Mouse (Mus musculus) kidney, adult 9 months (tissue): Measurements from ENCODE around the gene Vdac1.
"Not testable (repeated sequence)": the region's sequence is repeated elsewhere in the genome, so short reads cannot be mapped to it uniquely, and the experiment has no call there.

Experiments used
- DNase-seq: peaks from one replicate; pipeline ENCODE4 v3.0.0; 2022

Gene Vdac1

GRCm38 (mm10) chr11:52344991-52345777 lies 15.5 kb upstream of the Vdac1 start:
- DNase-seq, result no peak

GRCm38 (mm10) chr11:52345939-52346634 lies 14.6 kb upstream of the Vdac1 start:
- peak; percentile 93 for DNase-seq

GRCm38 (mm10) chr11:52346635-52347005 lies 14.0 kb upstream of the Vdac1 start:
- peak; percentile 43 for DNase-seq

- no peak for DNase-seq
Measured at GRCm38 (mm10) chr11:52348156-52348555, 12.5 kb upstream of the Vdac1 start.

GRCm38 (mm10) chr11:52348724-52349123 lies 11.9 kb upstream of the Vdac1 start:
- peak; percentile 27 for DNase-seq

- DNase-seq, result peak; percentile 88
Measured at GRCm38 (mm10) chr11:52350924-52351323, 9.7 kb upstream of the Vdac1 start.

GRCm38 (mm10) chr11:52352271-52352670 lies 8.4 kb upstream of the Vdac1 start:
- no peak for DNase-seq

GRCm38 (mm10) chr11:52354644-52355043 lies 6.0 kb upstream of the Vdac1 start:
- DNase-seq, result no peak

GRCm38 (mm10) chr11:52355601-52356000 lies 5.1 kb upstream of the Vdac1 start:
- DNase-seq, result no peak

- not testable (repeated sequence) for DNase-seq
Measured at GRCm38 (mm10) chr11:52357091-52357490, 3.6 kb upstream of the Vdac1 start.

GRCm38 (mm10) chr11:52358520-52358919 lies 2.1 kb upstream of the Vdac1 start:
- DNase-seq, result peak; percentile 87

GRCm38 (mm10) chr11:52359686-52360470 lies 782 bp upstream of the Vdac1 start:
- peak; percentile 89 for DNase-seq

- peak; percentile 93 for DNase-seq
Measured at GRCm38 (mm10) chr11:52361287-52361921, 744 bp downstream of the Vdac1 start.

- DNase-seq, result no peak
Measured at GRCm38 (mm10) chr11:52364376-52364775, 3.7 kb downstream of the Vdac1 start.

- peak; percentile 21 for DNase-seq
Measured at GRCm38 (mm10) chr11:52365143-52365542, 4.5 kb downstream of the Vdac1 start.

- peak; percentile 18 for DNase-seq
Measured at GRCm38 (mm10) chr11:52366358-52366757, 5.7 kb downstream of the Vdac1 start.

GRCm38 (mm10) chr11:52368176-52368985 lies 7.7 kb downstream of the Vdac1 start:
- no peak for DNase-seq

GRCm38 (mm10) chr11:52369252-52370134 lies 8.8 kb downstream of the Vdac1 start:
- DNase-seq, result peak; percentile 21

GRCm38 (mm10) chr11:52370135-52370452 lies 9.4 kb downstream of the Vdac1 start:
- no peak for DNase-seq

GRCm38 (mm10) chr11:52370538-52370937 lies 9.9 kb downstream of the Vdac1 start:
- DNase-seq, result peak; percentile 83

- DNase-seq, result no peak
Measured at GRCm38 (mm10) chr11:52373841-52374240, 13.2 kb downstream of the Vdac1 start.
